Mouse (Mus musculus): Measurements from ENCODE around the gene Gbx1. TPM values are rescaled to one million over a fixed set of nuclear protein-coding genes. Genes with fewer than 3 reads are reported as not detected.

Gene Gbx1
- polyA plus RNA-seq, 1 experiment from 2014 or later: not detected

- Histone ChIP-seq H3K4me1 (ENCODE audit: insufficient read depth, low read length) (peaks cover 12% of the 10 kb centered on the region), H3K27ac (ENCODE audit: low read length) (no peak overlapping the region)
- no peak for ATAC-seq (ENCODE audit: low FRiP score, low TSS enrichment)
Measured at GRCm38 (mm10) chr5:24527780-24528179, 778 bp upstream of the Gbx1 start.

GRCm38 (mm10) chr5:24526190-24526888 lies 663 bp downstream of the Gbx1 start:
- Histone ChIP-seq H3K9ac (replicated peaks; ENCODE audit: low read length) (peak overlapping the region; percentile 18; the same call in 1 of the 2 replicates), H3K4me3 (ENCODE audit: low read length) (peak overlapping the region; percentile 48), H3K9me3 (ENCODE audit: low read length) (no peaks in the 10 kb centered on the region), H3K4me2 (replicated peaks; ENCODE audit: low read depth, low read length) (peak overlapping the region; percentile 84), H3K4me1 (ENCODE audit: insufficient read depth, low read length) (peaks cover 12% of the 10 kb centered on the region), H3K27me3 (ENCODE audit: insufficient read depth, low read length) (peaks cover 92% of the 10 kb centered on the region), H3K36me3 (ENCODE audit: insufficient read depth, low read length) (no peaks in the 10 kb centered on the region), H3K27ac (ENCODE audit: low read length) (no peak overlapping the region)
- ATAC-seq (ENCODE audit: low FRiP score, low TSS enrichment): peak; percentile 35; the same call in 1 of the 2 replicates
- WGBS: under 1% methylated on average over 46 of the region's 109 CpGs

More at GRCm38 (mm10) chr5:24527780-24528179, 778 bp upstream of the Gbx1 start:
- Histone ChIP-seq H3K36me3 (ENCODE audit: insufficient read depth, low read length) (no peaks in the 10 kb centered on the region), H3K9ac (replicated peaks; ENCODE audit: low read length) (no peak overlapping the region), H3K9me3 (ENCODE audit: low read length) (no peaks in the 10 kb centered on the region), H3K4me2 (replicated peaks; ENCODE audit: low read depth, low read length) (no peak overlapping the region), H3K27me3 (ENCODE audit: insufficient read depth, low read length) (peaks cover 86% of the 10 kb centered on the region), H3K4me3 (ENCODE audit: low read length) (no peak overlapping the region)
- 14% methylated on average over 6 of the region's 6 CpGs for WGBS

GRCm38 (mm10) chr5:24525360-24526189 lies 1.4 kb downstream of the Gbx1 start:
- no peaks in the 10 kb centered on the region for H3K9me3 ChIP-seq (ENCODE audit: low read length)
- no peak for ATAC-seq (ENCODE audit: low FRiP score, low TSS enrichment)
- H3K27ac ChIP-seq (ENCODE audit: low read length): no peak overlapping the region
- peak overlapping the region; percentile 48 for H3K4me3 ChIP-seq (ENCODE audit: low read length)
- peak overlapping the region; percentile 84 for H3K4me2 ChIP-seq (replicated peaks; ENCODE audit: low read depth, low read length)
- peaks cover 87% of the 10 kb centered on the region for H3K27me3 ChIP-seq (ENCODE audit: insufficient read depth, low read length)
- 3% methylated on average over 34 of the region's 34 CpGs for WGBS
- no peak overlapping the region for H3K9ac ChIP-seq (replicated peaks; ENCODE audit: low read length)
- H3K4me1 ChIP-seq (ENCODE audit: insufficient read depth, low read length): peaks cover 12% of the 10 kb centered on the region
- H3K36me3 ChIP-seq (ENCODE audit: insufficient read depth, low read length): no peaks in the 10 kb centered on the region

GRCm38 (mm10) chr5:24524522-24524921 lies 2.5 kb downstream of the Gbx1 start:
- H3K4me3 ChIP-seq (ENCODE audit: low read length): no peak overlapping the region
- H3K9ac ChIP-seq (replicated peaks; ENCODE audit: low read length): no peak overlapping the region
- H3K27ac ChIP-seq (ENCODE audit: low read length): no peak overlapping the region
- H3K4me2 ChIP-seq (replicated peaks; ENCODE audit: low read depth, low read length): no peak overlapping the region
- H3K27me3 ChIP-seq (ENCODE audit: insufficient read depth, low read length): peaks cover 83% of the 10 kb centered on the region
- no peaks in the 10 kb centered on the region for H3K36me3 ChIP-seq (ENCODE audit: insufficient read depth, low read length)
- WGBS: 16% methylated on average over 4 of the region's 4 CpGs
- peaks cover 12% of the 10 kb centered on the region for H3K4me1 ChIP-seq (ENCODE audit: insufficient read depth, low read length)
- ATAC-seq (ENCODE audit: low FRiP score, low TSS enrichment): no peak
- no peaks in the 10 kb centered on the region for H3K9me3 ChIP-seq (ENCODE audit: low read length)

- Histone ChIP-seq H3K27ac (ENCODE audit: low read length) (no peak overlapping the region), H3K4me2 (replicated peaks; ENCODE audit: low read depth, low read length) (no peak overlapping the region), H3K36me3 (ENCODE audit: insufficient read depth, low read length) (no peaks in the 10 kb centered on the region), H3K9ac (replicated peaks; ENCODE audit: low read length) (no peak overlapping the region), H3K9me3 (ENCODE audit: low read length) (no peaks in the 10 kb centered on the region), H3K4me3 (ENCODE audit: low read length) (no peak overlapping the region), H3K27me3 (ENCODE audit: insufficient read depth, low read length) (peaks cover 79% of the 10 kb centered on the region), H3K4me1 (ENCODE audit: insufficient read depth, low read length) (peaks cover 12% of the 10 kb centered on the region)
- no peak for ATAC-seq (ENCODE audit: low FRiP score, low TSS enrichment)
- 60% methylated on average over 8 of the region's 8 CpGs for WGBS
Measured at GRCm38 (mm10) chr5:24523806-24524205, 3.2 kb downstream of the Gbx1 start.

GRCm38 (mm10) chr5:24521366-24521765 lies 5.6 kb downstream of the Gbx1 start:
- ATAC-seq (ENCODE audit: low FRiP score, low TSS enrichment): no peak; the same call in 1 of the 2 replicates
- no peaks in the 10 kb centered on the region for H3K9me3 ChIP-seq (ENCODE audit: low read length)
- H3K27me3 ChIP-seq (ENCODE audit: insufficient read depth, low read length): peaks cover 63% of the 10 kb centered on the region
- H3K4me2 ChIP-seq (replicated peaks; ENCODE audit: low read depth, low read length): no peak overlapping the region
- peaks cover 4% of the 10 kb centered on the region; the same call in 1 of the 2 replicates for H3K4me1 ChIP-seq (ENCODE audit: insufficient read depth, low read length)
- H3K27ac ChIP-seq (ENCODE audit: low read length): no peak overlapping the region
- H3K36me3 ChIP-seq (ENCODE audit: insufficient read depth, low read length): no peaks in the 10 kb centered on the region
- 47% methylated on average over 8 of the region's 8 CpGs for WGBS
- no peak overlapping the region for H3K9ac ChIP-seq (replicated peaks; ENCODE audit: low read length)
- no peak overlapping the region for H3K4me3 ChIP-seq (ENCODE audit: low read length)

- H3K4me3 ChIP-seq (ENCODE audit: low read length): no peak overlapping the region
- H3K27ac ChIP-seq (ENCODE audit: low read length): no peak overlapping the region
- H3K36me3 ChIP-seq (ENCODE audit: insufficient read depth, low read length): no peaks in the 10 kb centered on the region
- H3K27me3 ChIP-seq (ENCODE audit: insufficient read depth, low read length): peaks cover 5% of the 10 kb centered on the region; the same call in 1 of the 2 replicates
- H3K4me1 ChIP-seq (ENCODE audit: insufficient read depth, low read length): peaks cover 9% of the 10 kb centered on the region
- no peak overlapping the region for H3K4me2 ChIP-seq (replicated peaks; ENCODE audit: low read depth, low read length)
- ATAC-seq (ENCODE audit: low FRiP score, low TSS enrichment): peak; percentile 79; the same call in 1 of the 2 replicates
- WGBS: 28% methylated on average over 8 of the region's 8 CpGs
- H3K9ac ChIP-seq (replicated peaks; ENCODE audit: low read length): no peak overlapping the region
- peaks cover 4% of the 10 kb centered on the region; the same call in 1 of the 2 replicates for H3K9me3 ChIP-seq (ENCODE audit: low read length)
Measured at GRCm38 (mm10) chr5:24512271-24512670, 14.7 kb downstream of the Gbx1 start.

GRCm38 (mm10) chr5:24510635-24511034 lies 16.4 kb downstream of the Gbx1 start:
- peaks cover 10% of the 10 kb centered on the region; the same call in 1 of the 2 replicates for H3K27me3 ChIP-seq (ENCODE audit: insufficient read depth, low read length)
- H3K4me3 ChIP-seq (ENCODE audit: low read length): no peak overlapping the region
- H3K27ac ChIP-seq (ENCODE audit: low read length): no peak overlapping the region
- H3K36me3 ChIP-seq (ENCODE audit: insufficient read depth, low read length): no peaks in the 10 kb centered on the region
- H3K4me1 ChIP-seq (ENCODE audit: insufficient read depth, low read length): peaks cover 9% of the 10 kb centered on the region
- no peak overlapping the region for H3K9ac ChIP-seq (replicated peaks; ENCODE audit: low read length)
- 43% methylated on average over 11 of the region's 11 CpGs for WGBS
- H3K4me2 ChIP-seq (replicated peaks; ENCODE audit: low read depth, low read length): no peak overlapping the region
- ATAC-seq (ENCODE audit: low FRiP score, low TSS enrichment): no peak
- H3K9me3 ChIP-seq (ENCODE audit: low read length): peaks cover 4% of the 10 kb centered on the region; the same call in 1 of the 2 replicates

- WGBS: 92% methylated on average over 7 of the region's 7 CpGs
- Histone ChIP-seq H3K9ac (replicated peaks; ENCODE audit: low read length) (no peak overlapping the region), H3K4me1 (ENCODE audit: insufficient read depth, low read length) (peaks cover 9% of the 10 kb centered on the region), H3K9me3 (ENCODE audit: low read length) (peaks cover 4% of the 10 kb centered on the region; the same call in 1 of the 2 replicates), H3K27me3 (ENCODE audit: insufficient read depth, low read length) (peaks cover 16% of the 10 kb centered on the region), H3K36me3 (ENCODE audit: insufficient read depth, low read length) (no peaks in the 10 kb centered on the region), H3K27ac (ENCODE audit: low read length) (no peak overlapping the region), H3K4me2 (replicated peaks; ENCODE audit: low read depth, low read length) (no peak overlapping the region), H3K4me3 (ENCODE audit: low read length) (no peak overlapping the region)
- no peak for ATAC-seq (ENCODE audit: low FRiP score, low TSS enrichment)
Measured at GRCm38 (mm10) chr5:24508406-24508805, 18.6 kb downstream of the Gbx1 start.

All from kidney, embryonic 16.5 days (tissue).